Mouse (Mus musculus) adrenal gland, postnatal 14 days (tissue): ENCODE data around the gene Cby3. TPM values are rescaled to one million over a fixed set of nuclear protein-coding genes. Genes with fewer than 3 reads are reported as not detected.

Experiments used
- DNase-seq: peaks from one replicate; pipeline ENCODE4 v3.0.0; 2021; ENCODE audit warnings: mixed read lengths
- total RNA-seq: library from RNA; stranded (reverse); gene quantifications from 2 replicates; pipeline ENCODE4 v1.2.3, GENCODE M21; 2021

Gene Cby3
- total RNA-seq, 1 experiment from 2014 or later, result not detected

DNA sequence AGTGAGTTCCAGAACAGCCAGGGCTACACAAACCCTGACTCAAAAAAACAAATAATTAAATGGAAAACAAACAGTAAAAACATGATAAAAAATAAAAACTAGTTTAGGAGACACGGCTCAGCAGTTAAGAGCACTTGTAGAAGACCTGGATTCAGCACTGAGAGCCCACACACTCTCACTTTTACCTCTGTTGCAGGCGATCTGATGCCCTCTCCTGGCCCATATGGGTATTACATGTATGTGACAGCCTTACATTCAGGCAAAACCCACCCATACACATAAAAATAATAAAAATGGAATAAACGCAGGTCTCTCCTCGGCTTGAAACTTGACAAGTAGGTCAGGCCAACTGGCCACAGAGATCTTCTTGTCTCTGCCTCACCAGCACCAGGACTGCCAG, 10.3 kb downstream of the Cby3 start:
- DNase-seq, result peak; percentile 84

DNA sequence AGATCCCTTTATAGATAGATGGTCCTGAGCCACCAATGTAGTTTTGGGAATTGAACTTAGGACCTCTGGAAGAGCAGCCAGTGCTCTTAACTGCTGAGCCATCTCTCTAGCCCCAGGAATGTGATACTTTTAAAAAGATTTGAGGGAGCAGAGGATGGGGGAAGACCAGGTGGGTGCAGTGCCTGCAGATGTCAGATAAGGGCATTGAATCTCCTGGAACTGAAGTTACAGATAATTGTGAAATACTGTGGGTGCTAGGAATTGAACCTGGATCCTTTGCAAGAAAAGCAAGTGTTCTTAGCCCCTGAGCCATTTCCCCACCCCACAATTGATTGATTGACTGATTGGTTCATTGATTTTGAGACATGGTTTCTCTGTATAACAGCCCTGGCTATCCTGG, 11.1 kb downstream of the Cby3 start:
- no peak for DNase-seq

DNA sequence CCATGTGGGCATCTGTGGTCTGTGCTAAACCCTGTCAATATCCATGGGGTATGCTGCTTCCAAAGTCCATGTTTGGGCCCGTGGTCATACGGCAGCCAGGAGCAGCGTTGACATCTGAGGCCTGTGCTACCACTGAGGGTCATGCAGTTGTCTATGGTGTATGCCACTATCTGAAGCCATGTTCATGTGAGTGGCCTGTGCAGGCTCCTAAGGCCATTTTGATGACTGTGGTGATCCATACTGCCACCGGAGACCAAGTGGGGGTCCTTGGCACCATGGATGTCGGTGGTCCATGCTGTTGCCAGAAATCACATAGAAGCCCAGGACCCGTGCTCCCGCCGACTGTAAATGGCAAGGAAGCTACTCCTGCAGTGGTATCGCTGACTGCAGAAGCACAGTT, 13.3 kb downstream of the Cby3 start:
- no peak for DNase-seq

DNA sequence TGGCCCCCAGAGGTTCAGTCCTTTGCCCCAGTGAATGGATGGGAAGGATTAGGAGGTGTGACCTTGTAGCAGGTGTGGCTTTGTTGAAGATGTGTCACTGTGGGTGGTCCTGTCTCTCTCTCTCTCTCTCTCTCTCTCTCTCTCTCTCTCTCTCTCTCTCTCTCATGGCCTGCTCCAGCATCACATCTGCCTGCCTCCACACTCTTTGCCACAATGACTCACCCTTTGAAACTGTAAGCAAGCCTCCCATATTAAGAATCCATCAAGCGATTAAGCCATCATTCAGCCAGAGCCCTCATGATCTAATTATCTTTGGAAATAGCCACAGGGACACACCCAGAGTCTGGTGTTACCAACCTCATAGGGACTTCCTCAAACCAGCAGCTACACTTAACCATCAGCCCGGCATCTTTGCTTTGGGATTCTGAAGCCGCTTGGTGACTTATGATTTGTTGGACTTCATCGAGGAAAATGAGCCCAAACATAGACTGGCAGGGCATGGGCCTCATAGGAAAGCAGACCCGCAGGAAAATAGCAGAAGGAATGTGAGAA, 15.2 kb downstream of the Cby3 start:
- DNase-seq, result no peak

DNA sequence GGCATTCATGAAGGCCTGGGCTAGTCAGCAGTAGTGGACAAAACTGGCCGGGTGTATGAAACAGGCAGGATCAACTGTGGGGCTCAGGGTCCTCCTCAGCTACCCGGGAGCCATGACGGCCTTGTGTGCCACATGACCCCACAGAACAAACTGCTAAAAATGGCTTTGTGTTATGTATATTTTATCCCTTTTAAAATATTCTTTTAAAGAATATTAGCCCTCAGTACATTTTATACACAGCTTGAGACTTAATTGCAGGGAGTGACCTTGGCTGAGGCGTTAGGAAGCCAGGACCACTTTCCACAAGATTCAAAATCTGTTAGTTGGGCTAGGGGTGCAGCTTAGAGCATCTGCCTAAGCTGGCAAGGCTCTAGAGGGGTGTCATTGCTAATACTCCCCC, 16.7 kb downstream of the Cby3 start:
- no peak for DNase-seq

DNA sequence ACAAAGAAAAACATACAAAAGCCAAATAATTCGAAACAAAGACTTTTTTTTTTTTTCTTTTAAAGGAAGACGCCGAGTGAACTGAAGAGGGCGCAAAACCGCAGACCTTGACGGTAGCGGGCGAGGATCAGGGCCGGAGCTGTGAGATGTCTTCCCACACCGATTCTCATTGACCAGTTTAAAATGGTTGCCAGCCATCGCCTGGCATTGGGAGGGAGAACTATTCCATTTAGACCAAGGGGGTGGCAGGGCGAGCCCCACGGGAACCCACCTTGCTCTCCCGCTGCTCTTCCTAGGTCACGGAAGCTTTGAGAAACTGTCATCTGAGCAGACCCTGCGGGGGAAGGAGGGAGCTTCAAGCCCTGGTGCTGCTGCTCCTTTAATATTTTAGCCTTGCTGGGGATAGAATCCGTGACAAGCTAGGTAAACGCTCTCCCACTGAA, 17.2 kb downstream of the Cby3 start:
- peak; percentile 81 for DNase-seq

DNA sequence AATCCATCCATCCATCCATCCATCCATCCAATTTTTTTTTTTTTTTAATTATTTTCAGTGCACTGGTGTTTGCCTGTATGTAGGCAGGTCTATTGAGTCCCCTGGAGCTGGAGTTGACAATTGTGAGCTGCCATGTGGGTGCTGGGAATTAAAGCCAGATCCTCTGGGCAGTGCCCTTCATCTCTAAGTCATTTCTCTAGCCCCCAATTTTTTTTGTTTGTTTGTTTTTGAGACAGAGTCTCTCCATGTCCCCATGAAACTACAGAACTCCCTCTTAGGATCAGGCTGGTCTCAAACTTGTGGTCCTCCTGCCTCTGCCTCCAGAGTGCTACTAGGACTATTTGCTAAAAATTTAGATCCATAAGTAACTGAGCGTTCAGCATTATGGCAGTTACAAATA, 17.6 kb downstream of the Cby3 start:
- DNase-seq, result no peak

DNA sequence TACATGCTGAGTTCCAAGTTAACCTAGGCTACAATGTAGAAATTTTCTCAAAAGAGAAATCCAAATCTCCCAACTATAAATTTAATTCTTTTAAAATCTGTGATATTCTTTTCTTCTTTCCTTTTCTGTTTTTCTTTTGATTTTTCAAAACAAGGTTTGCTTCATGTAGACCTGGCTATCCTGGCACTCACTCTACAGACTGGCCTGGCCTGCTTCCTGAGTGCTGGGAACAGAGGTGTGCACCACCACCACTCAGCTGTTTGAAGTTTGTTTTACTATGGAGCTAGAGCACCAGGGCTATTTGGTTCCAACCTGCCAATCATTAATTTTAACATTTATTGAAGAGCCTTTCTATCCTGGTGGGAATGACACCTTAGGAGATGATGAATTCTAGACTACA, 18.8 kb downstream of the Cby3 start:
- no peak for DNase-seq

DNA sequence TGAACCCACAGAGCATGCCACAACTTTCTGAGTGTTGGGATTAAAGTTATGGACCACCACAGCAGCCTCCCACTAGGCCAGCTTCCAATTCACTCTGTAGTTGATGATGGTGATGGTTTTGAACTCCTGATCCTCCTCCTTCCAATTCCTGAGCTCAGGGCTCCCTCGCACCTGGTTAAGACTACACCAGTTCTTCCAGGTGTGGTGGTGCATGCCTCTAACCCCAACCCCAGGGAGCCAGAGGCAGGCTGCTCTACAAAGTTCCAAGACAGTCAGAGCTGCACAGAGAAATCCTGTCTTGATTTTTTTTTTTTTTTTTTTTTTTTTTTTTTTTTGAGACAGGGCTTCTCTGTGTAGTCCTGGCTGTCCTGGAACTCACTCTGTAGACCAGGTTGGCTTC, 19.4 kb downstream of the Cby3 start:
- DNase-seq, result no peak

DNA sequence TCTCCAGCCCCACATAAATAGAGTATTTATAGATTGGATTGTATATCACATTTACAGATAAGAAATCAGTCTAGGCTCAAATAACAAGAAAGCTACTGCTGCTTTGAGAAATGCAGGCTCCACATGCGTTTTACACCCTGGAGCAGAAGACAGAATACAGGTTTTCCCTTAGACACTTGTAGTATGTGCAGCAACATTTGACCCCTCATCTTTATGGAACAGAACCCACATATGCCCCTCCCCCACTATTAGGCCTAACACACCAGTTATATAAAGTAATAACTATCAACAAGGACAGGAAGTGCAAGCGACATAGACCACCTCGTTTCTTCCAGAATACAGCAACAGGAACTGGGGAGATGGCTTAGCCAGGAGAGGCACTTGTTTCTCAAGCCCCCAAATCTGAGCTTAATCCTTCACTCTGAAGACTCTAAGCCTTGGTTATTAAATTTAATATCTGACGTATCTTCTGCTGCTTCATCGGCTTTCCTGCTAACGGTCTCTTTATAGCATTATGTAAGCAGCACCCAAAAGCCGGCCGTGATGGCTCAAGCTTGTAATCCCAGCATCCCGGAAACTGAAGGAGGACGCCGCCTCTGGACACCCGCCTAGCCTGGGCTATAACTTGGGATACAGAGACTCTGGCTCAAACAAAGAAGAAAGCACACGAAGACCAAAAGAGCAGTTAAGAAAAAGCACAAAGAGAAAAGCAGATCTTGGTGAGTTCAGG, 20.2 kb downstream of the Cby3 start:
- DNase-seq, result no peak

DNA sequence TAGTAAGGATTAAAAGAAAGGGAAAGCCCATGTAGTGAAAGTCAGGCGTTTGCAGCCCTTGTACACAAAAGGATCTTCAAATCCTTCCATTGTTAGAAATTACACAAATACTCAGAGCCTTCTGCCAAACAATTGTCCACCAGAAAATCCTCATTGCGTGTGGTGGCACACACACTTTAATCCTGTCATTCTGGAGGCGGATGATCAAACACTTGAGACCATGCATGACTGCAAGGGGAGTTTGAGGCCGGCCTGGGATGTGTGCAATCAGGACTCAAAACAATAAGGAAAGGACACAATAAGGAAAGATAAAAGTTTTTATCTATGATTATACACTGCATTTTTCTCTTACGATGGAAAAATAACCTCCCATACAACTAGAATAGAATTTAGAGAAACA, 21.2 kb downstream of the Cby3 start:
- no peak for DNase-seq

DNA sequence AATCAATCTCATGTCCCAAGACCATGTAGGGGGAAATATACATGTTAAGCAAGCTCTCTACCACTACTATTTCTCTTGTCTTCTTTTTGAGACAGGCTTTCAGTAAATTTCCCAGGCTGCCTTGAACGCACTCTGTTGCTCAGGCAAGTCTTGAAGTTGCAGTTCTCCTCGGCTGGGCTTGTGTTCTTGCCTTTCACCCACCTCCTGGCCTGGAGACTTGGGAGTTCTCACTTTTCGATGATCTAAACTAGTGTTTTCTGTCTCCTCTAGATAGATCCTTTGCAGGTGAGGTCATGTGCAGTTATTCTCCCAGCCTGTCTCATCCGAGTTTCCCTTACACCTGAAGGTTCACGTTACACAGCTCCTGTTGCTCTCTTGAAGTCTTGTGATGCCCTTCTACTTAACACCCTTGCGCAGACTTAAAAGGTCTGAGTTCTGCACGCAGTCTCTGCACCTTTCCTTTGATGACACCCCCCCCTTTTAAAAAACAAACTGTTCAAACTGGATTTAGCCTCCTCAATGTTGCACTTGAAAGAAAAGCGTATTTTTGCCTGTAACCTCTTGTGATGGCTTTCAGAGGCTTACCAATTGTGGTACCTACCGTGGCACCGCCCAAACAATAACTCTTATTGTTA, 22.0 kb downstream of the Cby3 start:
- DNase-seq, result no peak

DNA sequence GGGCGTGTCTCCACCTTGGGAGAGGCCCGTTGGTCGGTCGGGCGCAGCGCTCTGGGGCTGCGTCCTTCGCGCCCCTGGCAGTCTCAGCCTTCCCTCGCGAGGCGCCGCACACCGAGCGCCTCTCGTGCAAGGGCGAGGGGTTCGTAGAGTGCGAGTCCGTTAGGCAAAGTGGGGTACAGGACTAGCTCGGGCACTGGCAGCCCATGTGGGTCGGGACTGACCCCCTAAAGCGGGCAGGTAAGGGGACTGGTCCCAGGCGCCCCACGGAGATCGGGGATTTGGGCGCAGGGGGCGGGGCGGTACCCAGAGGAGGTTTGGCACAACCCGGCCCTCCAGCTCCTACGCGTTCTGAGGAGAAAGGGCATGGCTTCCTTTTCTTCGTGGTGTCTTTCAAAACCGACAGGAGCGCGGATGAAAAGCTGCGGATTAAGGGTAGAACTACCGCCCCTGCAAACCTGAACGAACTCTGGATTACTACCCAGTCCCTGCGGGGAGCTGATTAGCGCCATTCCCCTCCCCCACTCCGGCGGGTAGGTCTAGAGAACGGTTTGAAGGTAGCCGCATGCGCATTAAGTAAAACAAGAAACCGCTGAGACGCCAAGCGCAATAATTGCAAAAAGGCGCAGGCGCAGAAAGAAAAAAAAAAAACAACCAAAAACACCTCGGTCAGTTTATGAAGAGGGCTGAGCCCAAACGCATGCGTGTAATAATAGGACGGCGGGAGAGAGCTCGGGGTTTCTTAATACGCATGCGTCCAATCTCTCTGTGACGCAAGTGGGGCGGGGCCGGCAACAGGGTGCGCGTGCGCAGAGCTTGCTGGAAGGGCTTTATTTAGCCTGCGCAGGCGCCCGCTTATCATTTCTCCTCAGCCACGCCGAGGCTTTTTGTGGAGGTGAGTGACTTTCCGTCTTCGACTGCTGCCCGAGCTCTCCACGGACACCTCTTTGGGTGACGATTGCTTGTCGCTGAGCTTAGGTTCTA, 22.9 kb downstream of the Cby3 start, which contains the start of gene Hnrnph1:
Gene Hnrnph1 (plus strand): TSS at position 80 of the 981 bp plus-strand sequence.
- DNase-seq, result peak; percentile 99

DNA sequence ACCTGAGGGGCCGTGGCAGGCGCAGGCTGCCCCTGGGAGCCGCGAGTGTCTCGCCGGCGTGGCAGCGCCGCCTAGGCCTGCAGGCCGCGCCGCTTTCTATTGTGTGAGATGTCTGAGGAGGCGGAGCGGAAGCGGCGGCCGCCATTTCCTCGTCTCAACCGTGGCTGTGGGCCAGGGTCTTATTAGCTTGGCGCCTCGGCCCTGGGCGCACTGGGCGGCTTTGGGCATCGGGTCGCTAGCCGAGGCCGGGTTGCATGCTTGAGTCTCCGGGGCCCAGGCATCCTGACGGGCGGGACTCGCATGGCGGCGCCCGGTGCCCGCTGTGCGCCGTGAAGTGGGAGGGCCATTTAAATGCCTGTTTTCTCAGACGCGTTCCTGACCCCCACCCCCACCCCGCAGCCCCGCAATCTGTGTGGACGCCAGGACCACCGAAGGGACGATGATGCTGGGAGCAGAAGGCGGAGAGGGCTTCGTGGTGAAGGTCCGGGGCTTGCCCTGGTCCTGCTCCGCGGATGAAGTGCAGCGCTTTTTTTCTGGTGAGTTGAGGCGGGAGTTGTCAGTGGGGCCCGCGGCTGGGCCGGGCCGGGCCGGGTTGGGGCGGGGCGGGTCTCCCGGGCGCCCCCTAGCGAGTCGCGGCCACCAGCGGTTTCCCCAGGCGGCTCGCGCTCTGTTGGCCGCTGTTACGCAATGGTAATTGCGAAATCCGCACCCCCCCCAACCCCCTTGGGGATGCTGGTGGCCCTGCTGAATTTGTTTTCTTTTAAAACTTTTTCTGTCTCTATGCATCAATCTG, 23.8 kb downstream of the Cby3 start:
- peak; percentile 95 for DNase-seq

DNA sequence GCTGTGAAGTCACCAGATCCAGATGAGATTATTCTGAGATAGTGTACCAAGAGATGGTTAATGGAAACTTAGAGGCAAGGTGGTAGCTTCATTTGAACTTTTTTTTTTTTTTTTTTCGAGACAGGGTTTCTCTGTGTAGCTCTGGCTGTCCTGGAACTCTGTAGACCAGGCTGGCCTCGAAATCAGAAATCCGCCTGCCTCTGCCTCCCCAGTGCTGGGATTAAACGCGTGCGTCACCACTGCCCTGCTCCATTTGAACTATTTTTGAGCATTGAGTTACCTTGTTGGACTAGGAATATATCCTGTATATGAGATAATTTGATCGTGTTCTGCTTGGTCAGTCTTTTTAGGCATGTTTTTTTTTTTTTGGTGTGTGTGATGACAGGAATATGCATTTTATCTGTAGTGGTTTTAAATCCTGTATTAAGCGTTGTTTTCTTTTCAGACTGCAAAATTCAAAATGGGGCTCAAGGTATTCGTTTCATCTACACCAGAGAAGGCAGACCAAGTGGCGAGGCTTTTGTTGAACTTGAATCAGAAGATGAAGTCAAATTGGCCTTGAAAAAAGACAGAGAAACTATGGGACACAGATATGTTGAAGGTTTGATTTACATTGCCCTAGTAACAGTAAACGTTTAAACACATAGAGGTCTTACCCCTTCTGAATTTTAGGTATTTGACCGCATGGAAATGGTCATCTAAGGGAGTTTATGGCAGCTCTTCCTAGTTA, 24.9 kb downstream of the Cby3 start:
- no peak for DNase-seq

DNA sequence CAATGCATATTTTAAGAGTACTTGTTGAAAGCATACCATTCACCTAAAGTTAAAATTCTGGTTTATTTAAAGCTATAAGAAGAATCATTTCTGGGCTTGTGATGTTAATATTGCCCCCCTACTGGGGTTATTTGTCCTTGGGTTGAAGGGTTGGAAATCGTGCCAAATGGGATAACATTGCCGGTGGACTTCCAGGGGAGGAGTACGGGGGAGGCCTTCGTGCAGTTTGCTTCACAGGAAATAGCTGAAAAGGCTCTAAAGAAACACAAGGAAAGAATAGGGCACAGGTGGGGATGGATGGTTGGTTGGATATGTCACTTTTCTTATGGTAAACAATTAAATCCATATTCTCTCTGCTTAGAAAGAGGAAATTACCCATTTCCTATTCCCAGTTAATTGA, 27.0 kb downstream of the Cby3 start:
- no peak for DNase-seq

DNA sequence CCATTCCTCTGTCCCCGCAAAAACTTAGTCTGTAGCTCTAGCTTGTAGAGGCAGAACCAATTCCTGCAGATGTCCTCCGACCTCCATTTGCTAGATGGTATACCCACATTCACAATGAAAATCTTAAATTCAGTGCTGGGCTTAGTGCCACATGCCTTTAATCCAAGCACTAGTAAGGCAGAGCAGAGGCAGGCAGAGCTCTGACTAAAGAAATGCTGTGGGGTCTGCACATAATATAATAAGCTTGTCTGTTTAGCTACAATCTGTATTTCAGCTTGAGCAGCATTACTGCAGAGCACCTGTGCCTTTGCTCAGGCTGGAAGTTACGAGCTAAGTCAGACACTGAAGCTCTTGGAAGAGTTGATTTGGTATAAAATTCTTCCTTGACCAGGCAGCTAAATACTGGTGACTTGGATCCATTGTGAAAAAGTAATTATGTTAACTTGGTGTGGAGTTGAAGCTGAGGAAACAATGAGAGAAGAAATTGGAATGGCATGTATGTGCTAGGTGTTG, 33.0 kb downstream of the Cby3 start:
- peak; percentile 3 for DNase-seq

DNA sequence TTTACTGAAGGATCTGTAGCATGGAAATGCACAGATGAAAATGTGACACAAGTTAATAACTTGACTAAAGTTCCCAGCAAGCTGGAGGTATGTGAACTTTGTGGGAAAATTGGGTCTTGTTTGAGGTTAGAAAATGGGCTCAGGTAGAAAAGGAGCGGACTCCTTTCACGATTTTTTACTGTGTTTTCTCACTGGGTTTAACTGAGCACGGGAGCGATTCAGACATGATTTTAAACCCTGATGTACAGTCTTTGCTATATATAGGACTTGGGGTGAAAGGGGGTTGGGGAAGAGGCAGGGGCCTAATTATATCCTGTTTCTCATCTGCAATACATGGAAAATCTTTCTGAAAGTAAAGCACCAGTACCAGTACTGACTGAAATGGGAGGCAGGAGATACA, 33.4 kb downstream of the Cby3 start:
- no peak for DNase-seq

DNA sequence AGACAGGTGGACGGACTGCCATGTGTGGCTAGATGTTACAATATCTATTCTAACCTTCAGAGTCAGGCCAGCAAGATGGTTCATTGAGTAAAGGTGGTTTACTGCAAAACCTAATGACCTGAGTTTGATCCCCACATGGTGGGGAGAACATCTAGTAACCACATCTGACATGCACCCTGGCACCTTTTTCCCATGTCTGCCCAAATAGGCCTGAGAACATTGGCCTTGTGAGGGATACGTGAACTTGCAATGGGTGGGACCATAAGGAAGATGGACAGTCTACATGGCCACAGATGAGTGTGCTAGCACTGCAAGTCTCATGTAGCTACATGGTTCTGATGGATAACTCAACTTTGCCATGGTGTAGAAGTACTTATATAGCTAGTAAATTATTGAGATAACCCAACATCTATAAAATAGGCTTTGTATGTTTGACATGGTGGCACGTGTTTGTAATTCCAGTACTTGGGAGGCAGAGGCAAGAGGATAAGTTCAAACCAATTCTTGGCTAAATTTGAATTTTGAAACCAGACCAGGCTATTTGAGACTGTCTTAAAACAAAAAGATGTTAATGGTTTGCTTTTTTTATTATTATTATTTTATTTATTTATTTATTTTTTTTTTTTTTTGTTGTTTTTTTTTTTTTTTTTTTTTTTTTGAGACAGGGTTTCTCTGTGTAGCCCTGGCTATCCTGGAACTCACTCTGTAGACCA, 34.1 kb downstream of the Cby3 start:
- no peak for DNase-seq

DNA sequence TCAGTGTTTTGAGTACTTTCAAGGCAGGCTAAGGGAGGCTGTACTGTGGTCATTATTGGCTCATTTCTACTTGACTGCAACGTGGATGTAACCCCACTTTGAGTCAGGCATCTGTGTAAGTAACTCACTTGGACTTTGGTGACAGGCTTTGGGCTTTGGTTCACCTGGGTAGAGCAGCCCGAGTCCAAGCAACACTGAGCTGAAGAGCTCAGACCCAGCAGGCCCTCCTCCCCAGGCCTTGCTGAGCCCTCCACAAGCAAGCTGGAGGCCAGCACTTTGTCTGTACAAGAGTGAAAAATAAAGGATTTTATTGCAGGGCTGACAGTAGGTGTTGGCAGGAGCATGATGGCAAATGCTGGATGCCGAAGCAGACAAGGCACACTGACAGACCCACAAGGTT, 34.7 kb downstream of the Cby3 start:
- no peak for DNase-seq
